Mouse (Mus musculus): ENCODE results near the gene Pi4k2a. TPM values are rescaled to one million over a fixed set of nuclear protein-coding genes. Genes with fewer than 3 reads are reported as not detected.

Pi4k2a gene
- polyA plus RNA-seq, 2 experiments from 2014 or later, result 11.4 to 17.4 TPM

DNA sequence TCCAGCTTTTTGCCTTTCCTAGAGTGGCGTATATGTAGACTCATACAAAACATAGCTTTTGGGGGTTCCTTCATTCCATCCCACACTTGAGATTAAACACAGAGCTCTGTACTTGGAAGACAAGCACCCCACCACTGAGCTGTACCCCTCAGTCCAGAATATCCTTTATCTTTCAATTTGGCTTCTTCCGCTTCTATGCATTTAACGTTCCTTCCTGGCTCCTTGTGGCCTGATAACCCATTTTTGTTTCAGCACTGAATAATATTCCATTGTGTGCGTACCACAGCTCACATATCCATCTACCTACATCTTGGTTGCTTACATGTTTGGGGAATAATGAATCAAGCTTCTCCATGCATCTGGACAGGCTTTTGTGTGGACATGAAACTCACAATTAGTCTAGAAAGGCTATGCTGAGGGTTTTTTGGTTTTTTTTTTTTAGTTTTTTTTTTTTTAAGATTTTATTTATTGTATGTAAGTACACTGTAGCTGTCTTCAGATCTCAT, 47.0 kb downstream of the Pi4k2a start:
- ATAC-seq, result no peak

DNA sequence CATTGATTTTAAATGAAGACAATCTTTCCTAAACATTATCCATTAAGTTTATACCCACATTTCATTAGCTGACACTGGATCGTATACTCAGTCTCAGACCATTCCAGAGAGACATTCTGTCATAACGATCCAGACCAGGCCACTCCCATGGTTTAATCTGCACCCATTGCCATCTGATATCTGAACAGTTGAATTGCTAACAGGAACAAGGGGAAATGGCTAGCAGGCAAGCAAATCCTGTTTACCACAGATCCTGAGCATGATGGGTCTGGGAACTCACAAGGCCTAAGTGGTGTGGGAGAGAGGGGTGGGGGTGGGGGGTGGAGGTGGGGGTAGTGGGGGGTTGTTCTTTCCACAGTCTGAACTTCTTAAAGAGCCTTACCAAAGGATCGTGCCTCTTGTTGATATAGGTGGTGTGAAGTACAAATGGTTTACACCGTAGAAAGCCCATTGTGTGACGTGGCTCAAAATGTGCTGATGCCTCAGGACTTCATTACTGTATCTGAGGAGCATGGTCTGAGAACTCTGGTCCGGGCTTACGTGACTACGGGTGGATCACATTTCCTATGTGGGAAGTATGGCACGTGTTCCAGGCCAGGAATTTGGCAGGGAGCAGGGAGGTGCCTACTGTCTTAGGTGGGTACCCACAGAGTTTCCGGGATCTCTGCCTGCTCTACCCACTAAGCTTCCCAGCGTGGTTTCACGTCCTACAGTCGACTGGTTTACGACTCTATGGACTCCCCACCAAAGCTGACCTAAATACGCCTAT, 48.4 kb downstream of the Pi4k2a start:
- no peak for ATAC-seq

DNA sequence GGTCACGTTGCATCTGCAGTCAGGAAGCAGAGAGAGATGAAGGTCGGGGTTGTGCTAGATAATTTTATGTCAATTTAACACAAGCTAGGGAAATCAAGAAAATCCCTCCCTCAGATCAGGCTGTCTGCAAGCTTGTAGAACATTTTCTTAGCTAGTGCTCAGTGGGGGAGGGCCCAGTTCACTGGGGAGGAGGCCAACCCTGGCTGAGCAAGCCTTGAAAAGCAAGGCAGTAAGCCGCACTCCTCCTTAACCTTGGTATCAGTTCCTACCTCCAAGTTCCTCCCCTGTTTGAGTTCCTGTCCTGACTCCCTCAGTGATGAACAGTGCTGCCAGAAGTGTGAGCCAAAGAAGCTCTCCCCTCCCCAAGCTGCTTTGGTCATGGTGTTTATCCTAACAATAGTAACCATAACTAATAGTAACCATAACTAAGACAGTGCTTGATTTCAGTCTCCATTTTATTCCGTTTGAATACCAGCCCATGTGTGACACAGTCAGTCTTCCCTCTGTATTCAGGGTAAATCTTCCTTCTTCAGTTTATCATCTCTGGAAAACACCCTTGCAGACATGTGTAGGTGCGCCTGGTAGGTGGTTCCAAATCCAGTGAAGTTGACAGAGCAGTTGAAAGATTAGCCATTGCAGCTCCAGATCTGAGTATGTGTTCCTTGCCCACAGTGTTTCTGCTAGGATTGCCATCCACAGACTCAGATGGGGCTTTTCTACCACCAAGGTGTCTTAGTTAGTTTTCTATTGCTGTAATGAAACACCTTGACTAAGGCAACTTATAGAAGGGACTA, 49.7 kb downstream of the Pi4k2a start:
- ATAC-seq, result no peak

DNA sequence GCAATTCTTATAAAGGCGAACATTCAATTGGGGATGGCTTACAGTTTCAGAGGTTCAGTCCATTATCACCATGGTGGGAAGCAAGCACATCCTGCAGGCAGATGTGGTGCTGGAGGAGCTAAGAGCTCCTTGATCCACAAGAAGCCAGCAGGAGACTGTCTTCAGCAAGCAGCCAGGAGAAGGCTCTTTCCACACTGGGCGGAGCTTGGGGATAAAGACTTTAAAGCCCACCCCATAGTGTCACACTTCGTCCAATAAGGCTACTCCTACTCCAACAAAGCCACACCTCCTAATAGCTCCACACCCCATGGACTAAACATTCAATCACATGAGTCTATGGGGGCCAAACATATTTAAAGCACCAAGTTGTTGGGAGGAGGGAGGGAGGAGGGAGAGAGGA, 51.7 kb downstream of the Pi4k2a start:
- no peak for ATAC-seq

DNA sequence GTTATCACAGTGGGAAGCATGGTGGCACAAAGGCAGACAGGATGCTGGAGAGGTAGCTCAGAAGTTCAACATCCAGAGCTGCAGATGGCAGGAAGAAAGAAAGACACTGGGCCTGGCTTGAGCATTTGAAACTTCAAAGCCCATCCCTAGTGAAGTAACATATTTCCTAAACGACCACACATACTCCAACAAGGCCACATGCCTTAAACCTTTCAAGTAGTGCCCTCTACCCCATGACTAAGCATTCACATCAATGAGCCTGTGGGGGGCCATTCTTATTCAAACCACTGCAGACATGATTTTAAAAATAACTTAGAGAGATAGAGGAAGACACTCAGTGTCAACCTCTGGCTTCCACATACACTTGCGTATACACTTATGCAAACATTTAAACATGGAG, 52.5 kb downstream of the Pi4k2a start:
- ATAC-seq, result no peak

DNA sequence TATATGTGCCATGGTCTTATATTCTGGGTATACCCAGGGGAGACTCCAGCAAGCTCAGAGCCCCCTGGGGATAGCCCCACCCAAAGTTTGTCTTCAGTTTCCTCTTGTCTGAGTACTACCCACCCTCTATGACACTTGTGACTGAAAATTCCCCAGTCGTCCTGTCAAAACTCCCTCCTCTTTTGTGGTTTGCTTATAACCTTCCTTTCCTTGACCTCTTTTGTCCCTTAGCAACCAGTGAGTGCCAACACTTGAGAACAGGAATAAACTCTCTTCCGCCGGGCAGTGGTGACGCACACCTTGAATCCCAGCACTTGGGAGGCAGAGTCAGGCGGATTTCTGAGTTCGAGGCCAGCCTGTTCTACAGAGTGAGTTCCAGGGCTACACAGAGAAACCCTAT, 53.8 kb downstream of the Pi4k2a start:
- no peak for ATAC-seq

DNA sequence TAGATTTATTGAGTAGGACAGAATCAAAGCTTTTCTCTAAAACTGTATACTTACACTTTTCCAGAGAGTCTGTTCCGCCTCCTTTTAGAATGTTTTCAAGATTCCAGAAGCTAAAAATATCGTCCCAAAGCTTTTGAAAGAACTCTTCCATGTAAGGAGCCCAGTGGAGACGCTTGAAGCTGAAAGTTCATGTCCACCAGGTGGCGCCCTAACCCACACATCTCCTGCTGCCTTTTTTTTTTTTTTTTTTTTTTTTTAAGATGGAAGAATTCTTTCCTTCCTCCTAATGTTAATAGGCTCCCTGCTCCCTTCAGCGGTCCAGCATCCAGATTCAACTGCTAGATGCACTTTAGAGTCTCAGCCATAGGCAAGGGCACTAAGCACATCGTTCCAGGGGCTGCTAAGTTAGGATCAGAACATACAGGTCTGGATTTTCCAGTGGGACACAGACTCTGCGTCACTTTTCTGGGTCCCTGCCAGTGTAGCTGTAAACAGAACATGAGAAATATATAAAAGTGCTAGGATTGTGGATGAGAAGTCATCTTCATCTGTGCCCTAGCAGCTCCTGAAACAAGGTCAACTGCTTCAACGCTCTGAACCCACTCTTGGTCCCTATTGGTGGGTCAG, 54.4 kb downstream of the Pi4k2a start:
- ATAC-seq, result no peak

DNA sequence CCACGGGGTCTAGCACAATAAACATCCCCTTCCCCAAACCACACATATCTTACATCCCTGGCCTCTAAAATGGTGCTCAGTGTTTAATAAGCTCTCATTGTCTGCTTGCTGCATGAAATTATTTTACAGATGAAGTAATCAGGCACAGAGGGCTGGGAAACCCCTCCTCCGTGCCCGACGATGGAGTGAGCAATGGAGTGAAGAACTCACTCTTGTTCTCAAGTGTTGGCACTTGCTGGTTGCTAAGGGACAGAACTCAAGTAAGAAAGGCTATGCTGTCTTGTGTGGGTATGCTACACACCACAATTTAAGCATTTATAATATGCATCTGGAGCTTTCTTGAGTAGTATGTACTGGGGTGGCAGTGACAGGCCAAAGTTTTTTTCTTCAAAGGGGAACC, 54.9 kb downstream of the Pi4k2a start:
- ATAC-seq, result no peak

DNA sequence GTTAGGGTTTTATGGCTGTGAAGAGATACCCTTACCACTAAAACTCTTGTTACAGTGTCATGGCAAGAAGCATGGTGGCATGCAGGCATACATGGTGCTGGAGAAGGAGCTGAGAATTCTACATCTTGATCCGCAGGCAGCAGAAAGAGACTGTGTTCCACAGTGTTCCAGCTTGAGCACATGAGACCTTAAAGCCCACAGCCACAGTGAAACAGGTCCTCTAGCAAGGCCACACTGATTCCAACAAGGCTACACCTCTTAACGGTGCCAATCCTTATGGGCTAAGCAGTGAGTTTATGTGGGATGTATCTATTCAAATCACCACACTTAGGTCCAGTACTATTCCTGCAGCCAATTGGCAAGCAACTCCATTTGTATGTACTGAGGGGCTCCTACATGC, 55.5 kb downstream of the Pi4k2a start:
- no peak for ATAC-seq

DNA sequence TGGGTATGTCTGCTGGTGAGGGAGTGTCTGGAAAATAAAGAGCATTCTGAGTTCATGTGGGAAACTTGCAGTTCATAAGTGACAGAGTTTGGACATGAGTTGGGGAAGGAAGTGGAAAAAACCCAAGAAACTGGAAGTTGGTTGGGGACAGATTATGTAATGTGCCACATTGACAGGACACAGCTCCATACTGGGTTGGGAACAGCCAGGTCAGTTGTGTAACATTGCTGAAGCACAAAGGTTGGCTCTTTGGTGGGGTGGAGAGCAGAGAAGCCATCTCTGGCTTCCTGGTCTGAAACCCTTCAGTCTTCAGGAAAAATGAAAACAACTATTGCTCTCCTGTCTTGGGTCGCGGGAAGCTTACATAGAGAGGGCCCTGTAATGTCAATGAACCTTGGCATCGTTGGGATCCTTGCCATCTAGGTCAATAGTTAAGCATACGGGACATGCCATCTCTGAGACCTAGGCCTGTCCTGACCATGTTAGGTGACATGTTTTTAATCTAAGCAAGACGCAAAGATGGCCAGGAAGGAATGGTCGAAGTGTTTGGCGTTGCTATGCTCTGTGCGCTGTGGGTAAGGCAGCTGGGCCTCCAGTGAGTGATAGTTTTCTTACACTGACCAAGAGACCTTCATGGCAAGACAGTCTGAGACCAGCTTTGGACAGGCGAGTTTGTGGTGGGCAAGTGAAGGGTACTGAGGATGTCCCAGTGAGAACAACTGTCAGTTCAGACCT, 56.2 kb downstream of the Pi4k2a start:
- no peak for ATAC-seq

DNA sequence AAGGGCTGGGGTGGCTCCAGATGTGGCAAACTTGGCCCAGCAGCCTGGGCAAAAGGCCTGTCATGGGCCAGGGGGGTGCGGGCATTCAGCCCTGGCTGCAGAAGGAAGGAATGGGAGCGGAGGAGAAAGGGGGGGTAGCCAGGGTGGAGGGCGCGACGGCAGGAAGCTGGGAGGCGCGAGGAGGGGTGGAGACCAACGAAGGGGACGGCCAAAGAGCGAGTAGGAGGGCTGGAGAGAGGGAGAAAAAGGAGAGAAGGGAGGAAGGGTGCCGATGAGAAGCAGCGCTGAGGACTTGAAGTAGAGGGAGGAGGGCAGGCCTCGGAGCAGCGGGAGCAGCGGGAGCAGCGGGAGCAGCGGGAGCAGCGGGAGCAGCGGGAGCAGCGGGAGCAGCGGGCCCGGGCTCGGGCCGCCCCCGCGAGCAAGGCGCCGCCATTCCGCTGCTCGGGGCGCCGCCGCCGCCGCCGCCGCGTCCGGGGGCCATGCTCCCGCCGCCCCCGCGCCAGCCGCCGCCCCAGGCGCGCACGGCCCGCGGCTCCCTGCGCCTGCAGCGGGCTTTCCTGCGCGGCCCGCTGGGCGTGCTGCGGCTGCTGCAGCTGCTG, 57.0 kb downstream of the Pi4k2a start, which contains the start of gene Marveld1:
TSS of gene Marveld1 (plus strand) at position 231 of the 599 bp plus-strand sequence.
- ATAC-seq, result peak; percentile 67

DNA sequence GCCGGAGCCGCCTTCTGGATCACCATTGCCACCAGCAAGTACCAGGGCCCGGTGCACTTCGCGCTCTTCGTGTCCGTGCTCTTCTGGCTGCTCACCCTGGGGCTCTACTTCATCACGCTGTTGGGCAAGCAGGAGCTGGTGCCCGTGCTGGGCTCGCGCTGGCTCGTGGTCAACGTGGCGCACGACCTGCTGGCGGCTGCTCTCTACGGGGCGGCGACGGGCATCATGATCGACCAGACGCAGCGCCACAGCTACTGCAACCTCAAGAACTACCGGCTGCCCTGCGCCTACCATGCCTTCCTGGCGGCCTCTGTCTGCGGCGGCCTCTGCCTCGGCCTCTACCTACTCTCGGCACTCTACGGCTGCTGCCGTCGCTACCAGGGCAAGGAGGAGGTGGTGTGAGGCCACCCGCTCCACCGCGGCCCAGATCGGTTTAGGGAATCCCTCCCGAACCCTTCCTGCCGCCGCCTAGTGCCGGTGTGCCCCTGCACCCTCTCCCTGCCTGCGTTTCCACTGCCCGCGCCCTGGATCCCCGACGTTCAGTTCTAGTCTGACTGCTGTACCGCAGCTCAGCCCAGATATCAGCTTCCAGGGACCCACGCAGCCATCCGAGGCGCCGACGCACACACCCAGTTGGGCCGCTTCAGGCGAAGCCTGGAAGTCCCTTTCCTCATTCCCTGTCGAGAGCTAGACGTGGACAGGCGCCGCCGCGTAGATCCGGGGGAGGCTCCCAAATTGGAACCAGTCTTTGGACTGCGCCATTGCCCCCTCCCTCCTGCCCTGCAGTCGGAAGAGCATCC, 57.7 kb downstream of the Pi4k2a start:
- ATAC-seq, result peak; percentile 32

DNA sequence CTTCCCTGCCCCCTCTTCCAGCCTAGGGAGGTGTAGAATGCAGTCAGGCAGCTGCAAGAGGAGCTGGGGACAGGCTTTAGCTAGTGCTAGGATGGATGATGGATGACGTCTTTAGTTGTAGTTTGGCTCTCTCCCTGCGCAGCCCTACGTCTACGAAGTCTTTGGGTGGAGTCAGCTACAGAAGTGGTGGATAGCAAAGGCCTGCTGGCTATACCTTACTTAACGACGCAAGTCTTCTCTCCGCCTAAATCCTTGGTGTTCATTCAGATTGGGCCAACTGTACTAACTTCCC, 58.2 kb downstream of the Pi4k2a start:
- ATAC-seq, result no peak

DNA sequence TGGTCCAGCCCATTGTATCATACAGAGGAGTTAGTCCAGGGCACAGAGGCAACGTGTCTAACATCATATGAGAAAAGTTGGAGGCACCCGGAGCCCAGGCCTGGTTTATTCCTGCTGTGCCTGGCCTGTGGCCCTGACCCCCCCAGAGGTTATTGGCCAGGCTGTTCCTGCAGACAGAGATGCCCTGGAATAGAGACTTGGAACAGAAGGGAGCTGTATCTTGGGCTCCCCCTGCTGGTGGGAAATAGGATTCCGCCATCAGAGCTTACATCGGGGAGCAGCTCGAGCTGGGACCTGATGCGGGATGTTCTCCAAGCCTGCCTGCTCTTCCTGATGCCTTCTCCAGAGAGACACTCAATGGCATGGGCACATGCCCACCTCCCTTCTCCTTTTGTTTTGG, 61.7 kb downstream of the Pi4k2a start:
- peak; percentile 56 for ATAC-seq

DNA sequence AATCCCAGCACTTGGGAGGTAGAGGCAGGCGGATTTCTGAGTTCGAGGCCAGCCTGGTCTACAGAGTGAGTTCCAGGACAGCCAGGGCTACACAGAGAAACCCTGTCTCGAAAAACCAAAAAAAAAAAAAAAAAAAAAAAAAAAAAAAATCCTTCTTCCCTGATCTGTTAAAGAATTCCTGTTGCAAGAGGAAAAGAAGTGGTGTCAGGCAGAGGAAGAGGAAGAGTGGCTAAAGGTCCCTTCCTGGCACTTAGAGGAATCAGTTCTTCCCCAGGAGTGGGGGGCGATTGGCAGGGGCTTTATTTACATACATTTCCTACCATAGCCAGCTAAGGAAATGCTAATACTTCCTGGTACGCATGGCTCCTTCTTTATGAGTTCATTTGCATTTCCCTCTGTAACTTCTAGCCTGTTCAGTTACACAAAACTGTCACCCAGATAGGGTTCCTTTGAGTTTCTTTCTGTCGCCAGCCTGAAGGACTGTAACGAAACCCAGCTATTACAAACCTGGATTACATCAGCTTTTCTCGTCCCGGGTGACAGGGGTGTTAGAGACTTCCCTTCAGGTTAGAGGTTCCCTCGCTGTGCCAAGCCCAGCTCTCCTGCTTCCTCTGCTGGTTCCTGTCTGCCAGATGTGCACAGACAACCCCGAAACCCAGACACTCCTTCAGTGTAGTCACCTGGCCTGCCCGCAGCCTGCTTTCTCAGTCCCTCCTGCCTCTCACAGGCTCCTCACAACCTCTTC, 67.4 kb downstream of the Pi4k2a start:
- ATAC-seq, result no peak

DNA sequence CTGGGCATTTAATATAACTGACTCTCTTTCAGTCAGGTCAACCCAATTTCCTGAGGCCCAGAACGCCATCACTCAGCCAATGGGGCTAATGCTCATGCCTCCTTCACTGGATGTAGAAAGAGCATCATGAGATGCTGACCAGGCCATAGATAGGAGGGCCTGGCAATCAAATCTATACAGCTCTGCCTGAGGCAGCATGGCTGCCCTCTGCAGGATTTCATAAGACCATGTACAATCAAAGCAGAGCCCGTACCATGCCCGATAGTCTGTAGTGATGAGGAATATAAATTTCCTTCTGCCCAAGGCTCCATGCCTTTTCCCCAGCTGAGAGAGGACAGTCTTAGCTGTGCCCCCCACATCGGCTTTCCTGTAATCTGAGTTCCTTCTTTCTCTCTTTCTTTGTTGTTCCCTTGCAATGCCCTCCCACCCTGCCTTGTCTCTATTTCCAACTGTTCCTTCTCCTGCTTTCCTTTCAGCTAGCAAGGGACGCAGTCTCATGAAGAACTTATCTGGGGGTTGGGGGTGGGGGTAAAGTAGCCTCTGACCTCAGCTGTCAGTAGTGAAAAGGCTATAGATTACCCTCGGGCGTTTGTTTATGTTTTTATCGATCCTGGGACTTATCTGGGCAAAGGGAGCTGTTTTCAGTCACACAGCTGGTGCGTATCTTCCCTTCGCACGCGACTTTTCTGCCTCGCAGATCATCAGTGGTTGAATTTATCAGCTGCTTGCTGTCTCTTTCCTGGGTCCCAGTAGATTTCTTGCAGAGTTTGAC, 68.2 kb downstream of the Pi4k2a start:
- ATAC-seq, result no peak

DNA sequence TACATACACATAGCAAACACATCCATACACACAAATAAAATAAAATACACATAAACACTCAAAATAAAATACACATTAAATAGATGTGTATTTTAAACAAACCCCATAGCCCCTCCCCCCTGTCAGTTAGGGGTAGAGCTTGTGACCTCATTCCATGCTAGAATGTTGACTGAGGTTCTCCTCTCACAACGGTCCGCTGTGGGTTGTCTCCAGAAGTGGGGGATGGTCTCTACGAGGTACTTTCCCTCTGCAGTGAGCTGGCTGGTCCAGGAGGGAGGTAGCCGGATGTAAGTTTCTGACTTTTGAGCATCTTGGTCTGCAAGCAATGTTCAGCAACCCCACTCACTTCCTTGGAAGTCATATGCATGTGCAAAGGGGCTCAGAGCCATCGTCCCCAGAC, 73.5 kb downstream of the Pi4k2a start, which contains the start of gene Zfyve27:
TSS of gene Zfyve27 (plus strand) at position 188 of the 400 bp plus-strand sequence.
- ATAC-seq, result no peak

DNA sequence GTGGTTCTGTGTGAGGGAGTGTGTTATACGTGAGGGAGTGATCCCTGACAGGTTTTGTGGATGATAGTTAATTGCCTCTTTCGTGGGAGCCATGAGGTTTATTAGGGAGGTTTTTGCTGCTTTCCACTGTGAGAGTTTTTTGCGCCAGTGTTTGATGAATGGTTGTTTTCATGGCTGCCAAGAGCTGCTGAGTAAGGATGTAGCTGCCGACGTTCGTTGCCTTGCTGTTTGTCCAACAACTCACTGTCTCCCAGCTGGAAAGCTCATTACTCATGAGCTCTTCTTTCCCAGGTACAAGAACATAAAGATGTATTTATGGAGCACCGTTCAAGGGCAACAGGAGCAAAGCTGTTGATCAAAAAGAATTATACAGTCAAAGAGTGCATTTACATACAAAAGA, 73.9 kb downstream of the Pi4k2a start:
- no peak for ATAC-seq

DNA sequence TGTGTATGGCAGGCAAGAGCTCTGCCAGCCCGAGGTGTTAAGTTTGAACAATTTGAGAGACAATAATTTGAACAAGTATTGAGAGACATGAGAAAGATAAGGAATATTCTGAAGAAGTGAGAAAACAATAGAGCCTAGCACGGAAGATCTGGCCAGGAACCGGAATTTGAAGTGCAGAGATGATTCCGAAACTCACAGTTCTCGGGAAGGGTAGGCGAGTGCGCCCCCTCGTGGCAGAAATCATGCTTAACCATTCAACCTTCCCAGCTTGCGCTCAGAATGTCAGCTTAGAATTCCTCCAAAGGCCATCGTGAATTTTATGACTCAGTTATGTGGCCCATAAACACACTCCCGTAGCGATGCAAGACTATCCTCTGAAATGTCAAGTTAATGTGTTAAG, 75.9 kb downstream of the Pi4k2a start:
- peak; percentile 48 for ATAC-seq

DNA sequence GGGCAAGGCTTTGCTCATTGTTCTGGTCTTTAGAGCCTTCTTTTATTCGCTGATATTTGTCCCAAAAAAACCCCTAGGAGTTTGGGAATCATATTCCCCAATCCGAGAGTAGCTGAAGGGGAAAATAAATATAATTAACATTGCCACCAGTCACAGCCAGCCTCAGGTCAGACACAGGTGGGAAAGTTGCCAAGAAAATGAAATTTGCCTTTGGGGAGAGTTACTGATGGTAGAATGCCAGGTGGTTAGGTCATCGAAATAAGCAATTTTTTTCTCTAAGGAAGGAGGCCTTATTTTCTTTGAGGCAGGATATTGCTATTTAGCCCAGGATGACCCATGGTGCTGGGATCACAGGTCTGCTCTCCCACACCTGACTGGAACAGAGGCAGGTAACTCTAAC, 76.5 kb downstream of the Pi4k2a start:
- no peak for ATAC-seq
